Mouse (Mus musculus) cortical plate, adult 2 months (tissue): ENCODE results near the gene Vdac1. TPM values are rescaled to one million over a fixed set of nuclear protein-coding genes. Genes with fewer than 3 reads are reported as not detected.

Source experiments
- H3K27ac ChIP-seq: fragments of 200-500 bp; 2 replicates; pipeline ENCODE4 v1.5.1; 2012; ENCODE audit warnings: low read length, control low read depth, inconsistent platforms; ENCODE audit not compliant: insufficient read depth
- H3K4me1 ChIP-seq: fragments of 200-500 bp; 2 replicates; pipeline ENCODE4 v1.6.1; 2011; ENCODE audit warnings: low read length; ENCODE audit not compliant: control insufficient read depth, insufficient read depth
- H3K4me3 ChIP-seq: fragments of 200-500 bp; 2 replicates; pipeline ENCODE4 v1.5.1; 2011; ENCODE audit warnings: mild to moderate bottlenecking, low read length, control low read depth; ENCODE audit not compliant: insufficient read depth
- CTCF ChIP-seq: fragments of 200-500 bp; IDR thresholded peaks from 2 replicates; pipeline ENCODE4 v1.5.1; 2011; ENCODE audit warnings: mild to moderate bottlenecking, control low read depth, low read length; ENCODE audit not compliant: insufficient read depth; ENCODE audit errors: extremely low read depth
- POLR2A ChIP-seq: fragments of 200-500 bp; IDR thresholded peaks from 2 replicates; pipeline ENCODE4 v1.6.1; 2011; ENCODE audit warnings: mild to moderate bottlenecking, low read length, control low read depth; ENCODE audit not compliant: insufficient read depth; ENCODE audit errors: extremely low read depth
- polyA plus RNA-seq: library from polyadenylated mRNA; depleted of rRNA; stranded (reverse); fragments of >200 nt; gene quantifications from 2 replicates; pipeline ENCODE4 v1.2.3, GENCODE M21; 2012; rRNA removed

Gene Vdac1
- polyA plus RNA-seq, 1 experiment: 362 TPM

- Histone ChIP-seq H3K4me1 (peaks cover 4% of the 10 kb centered on the region; the same call in 1 of the 2 replicates), H3K27ac (no peak overlapping the region), H3K4me3 (no peak overlapping the region)
- TF ChIP-seq CTCF: no peak
- TF ChIP-seq POLR2A: no peak
These were observed 72.6 kb downstream of the Vdac1 start for GRCm38 (mm10) chr11:52433076-52433796.

- H3K4me3 ChIP-seq: no peak overlapping the region
- H3K4me1 ChIP-seq: peaks cover 4% of the 10 kb centered on the region; the same call in 1 of the 2 replicates
- no peak overlapping the region for H3K27ac ChIP-seq
- TF ChIP-seq CTCF (no peak), POLR2A (no peak)
These were observed 73.1 kb downstream of the Vdac1 start for GRCm38 (mm10) chr11:52433797-52434195.

- no peak overlapping the region for H3K27ac ChIP-seq
These were observed 74.8 kb downstream of the Vdac1 start for GRCm38 (mm10) chr11:52435466-52435865.

GRCm38 (mm10) chr11:52437123-52437522 lies 76.5 kb downstream of the Vdac1 start:
- H3K27ac ChIP-seq: no peak overlapping the region
- peaks cover 4% of the 10 kb centered on the region; the same call in 1 of the 2 replicates for H3K4me1 ChIP-seq
- TF ChIP-seq CTCF (no peak), POLR2A (no peak)
- no peak overlapping the region for H3K4me3 ChIP-seq

More at GRCm38 (mm10) chr11:52435466-52435865, 74.8 kb downstream of the Vdac1 start:
- Histone ChIP-seq H3K4me3 (no peak overlapping the region), H3K4me1 (peaks cover 4% of the 10 kb centered on the region; the same call in 1 of the 2 replicates)
- TF ChIP-seq CTCF: no peak
- TF ChIP-seq POLR2A: no peak

Other genes starting within 250 kb of the Vdac1 start
- not detected in 2 replicates for gene Olfr1373, start 215.3 kb upstream of the Vdac1 start, polyA plus RNA-seq
- not detected in 2 replicates for gene Olfr1371, start 146.9 kb upstream of the Vdac1 start, polyA plus RNA-seq
- 303 and 315 TPM in 2 replicates for gene Skp1a, start 128.9 kb upstream of the Vdac1 start, polyA plus RNA-seq
- gene Tcf7, start 77.8 kb upstream of the Vdac1 start, polyA plus RNA-seq: 5.1 and 6.1 TPM in 2 replicates
- gene 9530068E07Rik, start 35.6 kb downstream of the Vdac1 start, polyA plus RNA-seq: 78.5 and 79.1 TPM in 2 replicates